Mouse (Mus musculus): ENCODE results near the gene Gtf2h1. TPM values are rescaled to one million over a fixed set of nuclear protein-coding genes. Genes with fewer than 3 reads are reported as not detected.
A peak's percentile ranks its signal among the peaks of the same experiment; 100 is the strongest.

Gtf2h1 gene
- polyA plus RNA-seq, 1 experiment from 2014 or later, result 41.0 TPM

DNA sequence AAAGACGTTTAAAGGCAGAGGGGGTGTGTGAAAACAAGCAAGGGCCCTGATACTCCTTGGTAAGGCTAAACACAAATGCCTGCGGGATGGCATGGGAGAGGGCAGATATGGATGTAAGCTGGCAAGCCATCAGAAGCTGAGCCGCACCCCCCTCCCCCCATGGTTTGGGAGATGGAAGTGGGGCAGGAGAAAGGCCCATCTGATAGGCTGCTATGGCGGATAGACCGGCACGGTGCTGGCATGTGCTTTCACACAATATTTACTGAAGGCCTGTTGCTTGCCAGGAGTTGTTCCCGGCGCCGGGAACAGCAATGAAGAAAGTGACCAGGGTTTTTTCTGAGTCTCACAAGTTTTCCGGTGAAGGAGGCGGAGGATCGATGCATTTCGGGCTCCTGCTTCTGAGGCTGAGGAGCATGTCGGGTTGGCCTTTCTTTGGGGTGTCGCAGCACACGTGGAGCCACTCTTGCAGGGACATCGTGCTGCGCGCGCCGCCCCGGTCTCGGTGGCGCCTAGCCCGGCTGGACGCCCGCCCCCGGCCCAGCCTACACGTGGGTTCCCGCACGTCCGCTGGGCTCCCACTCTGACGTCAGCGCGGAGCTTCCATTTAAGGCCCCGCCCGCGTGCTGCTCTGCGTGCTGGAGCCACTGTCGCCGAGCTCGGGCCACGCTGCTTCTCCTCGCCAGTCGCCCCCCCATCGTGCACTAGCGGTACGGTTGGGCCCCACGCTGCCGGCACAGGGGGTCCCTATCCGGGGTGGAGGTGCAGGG lies 49.5 kb downstream of the Gtf2h1 start:
- Histone ChIP-seq H3K27ac (ENCODE audit: low read depth, low read length) (peak overlapping the region; percentile 92), H3K27me3 (replicated peaks; ENCODE audit: control insufficient read depth, insufficient read depth, low read length) (no peaks in the 10 kb centered on the region), H3K4me1 (ENCODE audit: control insufficient read depth, insufficient read depth, low read depth, low read length) (peaks cover 8% of the 10 kb centered on the region), H3K4me2 (ENCODE audit: low read length) (peak overlapping the region; percentile 89), H3K36me3 (ENCODE audit: control insufficient read depth, insufficient read depth, low read length) (peaks cover 13% of the 10 kb centered on the region), H3K4me3 (ENCODE audit: low read length) (peak overlapping the region; percentile 89), H3K9ac (ENCODE audit: low read depth, low read length) (peak overlapping the region; percentile 95), H3K9me3 (ENCODE audit: control insufficient read depth, low read length) (no peaks in the 10 kb centered on the region)
- under 1% methylated on average over 50 of the region's 51 CpGs for WGBS
- ATAC-seq, result peak; percentile 90

DNA sequence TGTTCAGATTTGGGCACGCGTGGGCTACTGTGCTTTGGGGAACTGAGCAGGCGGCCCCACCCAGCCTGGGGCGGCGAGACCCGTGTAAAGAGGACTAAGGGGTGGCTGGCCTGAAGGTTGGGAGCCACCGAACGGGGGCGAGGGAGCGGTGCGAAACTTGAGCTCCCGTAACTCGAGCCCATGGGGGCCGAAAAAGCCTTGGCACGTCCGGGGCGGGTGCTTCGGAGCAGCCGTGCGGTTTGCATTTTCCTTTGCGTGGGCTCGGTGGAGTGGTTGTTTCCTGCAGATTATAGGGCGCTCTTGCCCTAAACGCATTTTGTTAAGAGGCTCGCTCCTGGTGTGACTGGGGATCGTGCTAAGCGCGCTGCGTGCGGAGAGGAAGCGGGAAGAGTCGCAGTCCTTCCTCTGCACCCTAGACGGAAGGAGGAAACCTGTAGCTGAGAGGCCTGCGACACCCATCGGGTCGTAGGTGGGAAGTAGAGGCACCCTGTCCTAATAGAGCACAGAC lies 50.1 kb downstream of the Gtf2h1 start:
- H3K4me3 ChIP-seq (ENCODE audit: low read length), result peak overlapping the region; percentile 89
- peak overlapping the region; percentile 92 for H3K27ac ChIP-seq (ENCODE audit: low read depth, low read length)
- H3K27me3 ChIP-seq (replicated peaks; ENCODE audit: control insufficient read depth, insufficient read depth, low read length), result no peaks in the 10 kb centered on the region
- H3K9me3 ChIP-seq (ENCODE audit: control insufficient read depth, low read length), result no peaks in the 10 kb centered on the region
- H3K36me3 ChIP-seq (ENCODE audit: control insufficient read depth, insufficient read depth, low read length), result peaks cover 16% of the 10 kb centered on the region
- ATAC-seq, result peak; percentile 50
- peak overlapping the region; percentile 95 for H3K9ac ChIP-seq (ENCODE audit: low read depth, low read length)
- H3K4me1 ChIP-seq (ENCODE audit: control insufficient read depth, insufficient read depth, low read depth, low read length), result peaks cover 8% of the 10 kb centered on the region
- under 1% methylated on average over 35 of the region's 36 CpGs for WGBS
- peak overlapping the region; percentile 89 for H3K4me2 ChIP-seq (ENCODE audit: low read length)

DNA sequence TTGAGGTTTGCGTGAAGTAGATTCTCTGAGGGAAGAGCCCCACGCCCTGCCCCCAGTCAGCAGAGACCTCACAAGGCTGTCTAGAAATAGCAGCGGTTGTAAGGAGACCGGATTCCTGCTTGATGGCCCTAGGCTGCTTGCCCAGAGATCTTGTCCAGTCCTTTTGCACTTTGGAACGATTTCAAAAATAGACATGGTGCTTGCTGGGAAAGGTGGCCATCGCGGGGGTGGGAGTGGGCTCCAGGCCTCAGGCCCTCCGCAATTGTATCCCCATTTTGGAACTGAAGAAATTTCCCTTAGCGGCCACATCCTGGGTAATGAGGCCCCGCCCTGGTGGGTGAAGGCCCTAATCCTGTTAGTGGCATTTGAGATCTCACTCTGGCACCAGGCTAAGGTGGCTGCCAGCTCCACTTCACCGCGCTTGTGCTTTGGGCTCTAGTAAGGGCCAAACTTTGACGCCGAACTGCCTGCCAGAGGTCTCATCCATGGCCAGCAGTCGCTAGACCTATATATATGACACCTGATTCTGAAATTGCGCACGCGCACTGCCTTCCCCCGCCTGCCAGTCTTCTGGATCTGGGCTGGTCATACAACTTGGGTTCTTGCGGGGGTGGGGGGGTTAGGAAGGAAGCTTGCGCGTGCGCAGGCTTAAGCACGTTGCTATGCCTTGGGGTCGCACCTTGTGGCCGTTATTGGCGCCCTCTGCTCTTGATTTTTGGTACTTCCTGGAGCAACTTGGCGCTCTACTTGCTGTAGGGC lies 50.8 kb downstream of the Gtf2h1 start:
- ATAC-seq, result peak; percentile 72
- 1% methylated on average over 28 of the region's 28 CpGs for WGBS
- Histone ChIP-seq H3K4me1 (ENCODE audit: control insufficient read depth, insufficient read depth, low read depth, low read length) (peaks cover 8% of the 10 kb centered on the region), H3K27me3 (replicated peaks; ENCODE audit: control insufficient read depth, insufficient read depth, low read length) (no peaks in the 10 kb centered on the region), H3K9me3 (ENCODE audit: control insufficient read depth, low read length) (no peaks in the 10 kb centered on the region), H3K4me2 (ENCODE audit: low read length) (peak overlapping the region; percentile 89), H3K27ac (ENCODE audit: low read depth, low read length) (peak overlapping the region; percentile 92), H3K4me3 (ENCODE audit: low read length) (peak overlapping the region; percentile 89), H3K36me3 (ENCODE audit: control insufficient read depth, insufficient read depth, low read length) (peaks cover 22% of the 10 kb centered on the region), H3K9ac (ENCODE audit: low read depth, low read length) (peak overlapping the region; percentile 95)

DNA sequence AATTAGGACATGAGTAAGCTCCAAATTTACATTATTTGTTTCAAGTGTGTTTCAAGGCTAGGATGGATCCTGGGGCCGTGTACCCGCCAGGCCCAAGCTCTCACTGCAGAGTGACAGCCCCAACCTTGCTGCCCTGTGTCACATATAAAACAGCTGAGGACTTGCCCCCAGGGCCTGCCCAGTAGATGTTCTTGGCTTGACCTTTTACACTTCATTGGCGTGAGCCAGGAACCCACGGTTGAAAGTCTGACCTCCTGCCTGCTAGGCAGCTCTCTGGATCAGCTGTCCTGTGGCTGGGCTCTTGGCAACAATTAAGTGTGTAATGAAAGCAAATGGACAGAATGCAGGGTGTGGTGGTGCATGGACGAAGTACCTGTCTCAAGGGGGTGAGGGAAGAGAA lies 53.4 kb downstream of the Gtf2h1 start:
- Histone ChIP-seq H3K4me2 (ENCODE audit: low read length) (no peak overlapping the region), H3K36me3 (ENCODE audit: control insufficient read depth, insufficient read depth, low read length) (peaks cover 45% of the 10 kb centered on the region)
- 71% methylated on average over 5 of the region's 5 CpGs for WGBS

DNA sequence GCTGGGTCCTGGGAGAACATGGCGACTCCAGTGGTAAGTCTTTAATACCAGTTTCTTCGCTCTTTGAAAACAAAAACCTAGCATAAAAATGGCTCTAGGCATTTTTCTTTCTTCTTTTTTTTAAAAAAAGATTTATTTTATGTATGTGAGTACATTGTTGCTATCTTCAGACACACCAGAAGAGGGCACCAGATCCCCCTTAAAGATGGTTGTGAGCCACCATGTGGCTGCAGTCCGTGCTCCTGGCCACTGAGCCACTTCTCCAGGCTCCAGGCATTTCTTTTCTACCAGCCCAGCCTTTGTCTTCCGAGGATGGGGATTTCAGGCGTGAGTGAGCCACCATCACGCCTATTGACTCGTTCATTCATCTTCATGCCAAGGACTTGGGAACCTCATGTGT lies 55.1 kb downstream of the Gtf2h1 start:
- H3K4me1 ChIP-seq (ENCODE audit: control insufficient read depth, insufficient read depth, low read depth, low read length), result peaks cover 5% of the 10 kb centered on the region
- no peak overlapping the region for H3K27ac ChIP-seq (ENCODE audit: low read depth, low read length)
- ATAC-seq, result no peak
- WGBS, result 44% methylated on average over 7 of the region's 7 CpGs
- no peak overlapping the region for H3K4me2 ChIP-seq (ENCODE audit: low read length)
- H3K27me3 ChIP-seq (replicated peaks; ENCODE audit: control insufficient read depth, insufficient read depth, low read length), result no peaks in the 10 kb centered on the region
- H3K9me3 ChIP-seq (ENCODE audit: control insufficient read depth, low read length), result no peaks in the 10 kb centered on the region
- no peak overlapping the region for H3K9ac ChIP-seq (ENCODE audit: low read depth, low read length)
- no peak overlapping the region for H3K4me3 ChIP-seq (ENCODE audit: low read length)
- H3K36me3 ChIP-seq (ENCODE audit: control insufficient read depth, insufficient read depth, low read length), result peaks cover 48% of the 10 kb centered on the region

More for the DNA sequence above, 53.4 kb downstream of the Gtf2h1 start:
- ATAC-seq, result no peak
- Histone ChIP-seq H3K27me3 (replicated peaks; ENCODE audit: control insufficient read depth, insufficient read depth, low read length) (no peaks in the 10 kb centered on the region), H3K27ac (ENCODE audit: low read depth, low read length) (no peak overlapping the region), H3K9ac (ENCODE audit: low read depth, low read length) (no peak overlapping the region), H3K4me3 (ENCODE audit: low read length) (no peak overlapping the region), H3K4me1 (ENCODE audit: control insufficient read depth, insufficient read depth, low read depth, low read length) (peaks cover 8% of the 10 kb centered on the region), H3K9me3 (ENCODE audit: control insufficient read depth, low read length) (no peaks in the 10 kb centered on the region)

DNA sequence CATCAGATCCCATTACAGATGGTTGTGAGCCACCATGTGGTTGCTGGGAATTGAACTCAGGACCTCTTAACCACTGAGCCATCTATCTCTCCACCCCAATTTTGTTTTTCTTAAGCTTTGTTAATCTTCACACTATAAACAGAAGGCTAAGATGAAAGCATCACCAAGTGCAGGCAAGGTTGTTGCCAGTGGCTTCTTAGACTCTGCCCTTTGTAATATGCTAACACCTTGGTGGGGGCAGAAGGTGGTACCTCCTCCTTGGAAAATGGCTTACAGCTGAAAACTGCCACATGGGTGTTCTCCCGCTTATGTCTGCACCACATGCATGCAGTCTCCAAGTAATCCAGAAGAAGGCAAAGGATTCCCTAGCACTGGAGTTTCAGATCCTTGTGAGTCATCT lies 56.8 kb downstream of the Gtf2h1 start:
- no peaks in the 10 kb centered on the region for H3K4me1 ChIP-seq (ENCODE audit: control insufficient read depth, insufficient read depth, low read depth, low read length)
- H3K9me3 ChIP-seq (ENCODE audit: control insufficient read depth, low read length), result no peaks in the 10 kb centered on the region
- H3K4me3 ChIP-seq (ENCODE audit: low read length), result no peak overlapping the region
- H3K9ac ChIP-seq (ENCODE audit: low read depth, low read length), result no peak overlapping the region
- ATAC-seq, result no peak
- H3K27ac ChIP-seq (ENCODE audit: low read depth, low read length), result no peak overlapping the region
- H3K27me3 ChIP-seq (replicated peaks; ENCODE audit: control insufficient read depth, insufficient read depth, low read length), result no peaks in the 10 kb centered on the region
- H3K36me3 ChIP-seq (ENCODE audit: control insufficient read depth, insufficient read depth, low read length), result peaks cover 48% of the 10 kb centered on the region
- H3K4me2 ChIP-seq (ENCODE audit: low read length), result no peak overlapping the region
- 94% methylated on average over 1 of the region's 1 CpGs for WGBS

DNA sequence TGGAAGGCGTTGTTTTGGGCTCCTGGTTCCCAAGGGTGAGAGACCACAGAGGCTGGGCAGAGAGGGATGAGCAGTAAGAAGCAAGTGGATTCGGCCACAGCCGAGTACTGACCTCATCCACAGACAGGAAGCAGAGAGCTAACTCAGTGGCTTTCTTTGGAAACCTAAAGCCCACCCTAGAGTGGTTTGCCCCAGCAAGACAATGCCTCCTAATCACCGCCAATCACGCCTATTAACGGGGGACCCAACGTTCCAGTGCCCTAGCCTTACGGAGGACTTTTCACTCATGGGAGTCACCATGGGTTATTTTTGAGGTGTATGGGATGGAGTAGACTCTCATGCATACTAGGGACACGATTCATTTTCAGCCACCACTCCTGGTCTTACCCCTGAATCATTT lies 57.5 kb downstream of the Gtf2h1 start:
- H3K36me3 ChIP-seq (ENCODE audit: control insufficient read depth, insufficient read depth, low read length), result peaks cover 48% of the 10 kb centered on the region
- H3K27ac ChIP-seq (ENCODE audit: low read depth, low read length), result no peak overlapping the region
- 89% methylated on average over 9 of the region's 9 CpGs for WGBS
- H3K4me2 ChIP-seq (ENCODE audit: low read length), result no peak overlapping the region
- no peaks in the 10 kb centered on the region for H3K27me3 ChIP-seq (replicated peaks; ENCODE audit: control insufficient read depth, insufficient read depth, low read length)
- no peak overlapping the region for H3K4me3 ChIP-seq (ENCODE audit: low read length)
- no peaks in the 10 kb centered on the region for H3K4me1 ChIP-seq (ENCODE audit: control insufficient read depth, insufficient read depth, low read depth, low read length)
- no peak overlapping the region for H3K9ac ChIP-seq (ENCODE audit: low read depth, low read length)
- ATAC-seq, result no peak
- no peaks in the 10 kb centered on the region for H3K9me3 ChIP-seq (ENCODE audit: control insufficient read depth, low read length)

DNA sequence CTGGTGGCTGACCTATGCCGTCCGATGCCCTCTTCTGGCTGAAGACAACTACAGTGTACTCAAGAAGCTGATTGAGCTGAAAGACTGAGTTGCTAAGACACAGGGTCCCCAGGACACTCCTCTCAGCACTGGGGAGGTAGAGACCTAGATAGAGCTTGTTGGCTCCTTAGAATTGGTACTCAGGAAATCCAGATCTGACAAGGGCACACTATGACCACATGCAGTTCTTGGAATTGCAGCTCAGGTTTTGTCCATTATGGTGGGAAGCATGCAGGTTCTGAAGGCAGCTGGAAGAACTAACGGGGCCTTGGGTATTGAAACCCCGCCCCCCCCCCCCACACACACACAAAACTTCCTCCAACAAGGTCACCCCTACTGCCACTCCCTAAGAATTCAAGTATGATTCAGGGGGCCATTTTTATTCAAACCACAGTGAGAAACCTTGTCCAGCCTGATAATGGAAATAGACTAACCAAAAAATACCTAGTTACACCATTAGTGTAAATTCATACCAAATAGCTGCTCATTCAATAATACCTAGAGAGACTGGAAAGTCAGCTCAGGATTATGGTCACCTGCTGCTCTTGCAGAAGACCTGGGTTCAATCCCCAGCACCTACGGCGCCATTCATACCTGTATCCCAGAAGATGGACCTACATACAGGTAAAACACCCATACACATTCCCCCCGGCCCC lies 60.1 kb downstream of the Gtf2h1 start:
- Histone ChIP-seq H3K27ac (ENCODE audit: low read depth, low read length) (no peak overlapping the region), H3K27me3 (replicated peaks; ENCODE audit: control insufficient read depth, insufficient read depth, low read length) (no peaks in the 10 kb centered on the region), H3K36me3 (ENCODE audit: control insufficient read depth, insufficient read depth, low read length) (peaks cover 32% of the 10 kb centered on the region), H3K9me3 (ENCODE audit: control insufficient read depth, low read length) (no peaks in the 10 kb centered on the region), H3K4me3 (ENCODE audit: low read length) (no peak overlapping the region), H3K9ac (ENCODE audit: low read depth, low read length) (no peak overlapping the region), H3K4me2 (ENCODE audit: low read length) (no peak overlapping the region), H3K4me1 (ENCODE audit: control insufficient read depth, insufficient read depth, low read depth, low read length) (no peaks in the 10 kb centered on the region)
- ATAC-seq, result no peak
- 71% methylated on average over 7 of the region's 7 CpGs for WGBS

DNA sequence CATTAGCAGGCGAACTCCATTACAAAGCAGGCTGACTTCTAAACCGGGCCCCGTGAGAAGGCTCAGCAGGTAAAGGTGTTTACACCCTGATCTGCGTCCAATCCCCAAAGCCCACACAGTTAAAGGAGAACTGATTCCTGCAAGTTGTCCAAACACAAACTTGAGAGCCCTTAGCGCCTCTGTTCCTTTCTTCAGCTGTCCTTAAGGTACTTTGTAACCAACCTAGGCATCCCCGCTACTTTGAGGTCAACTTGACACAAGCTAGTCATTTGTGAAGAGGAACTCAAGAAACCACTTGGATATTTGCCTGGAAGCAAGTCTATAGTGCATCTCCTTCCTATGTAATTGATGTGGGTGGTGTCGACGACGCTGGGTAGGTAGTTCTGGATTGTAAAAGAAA lies 61.5 kb downstream of the Gtf2h1 start:
- H3K9me3 ChIP-seq (ENCODE audit: control insufficient read depth, low read length), result no peaks in the 10 kb centered on the region
- H3K4me3 ChIP-seq (ENCODE audit: low read length), result no peak overlapping the region
- no peaks in the 10 kb centered on the region for H3K4me1 ChIP-seq (ENCODE audit: control insufficient read depth, insufficient read depth, low read depth, low read length)
- H3K27me3 ChIP-seq (replicated peaks; ENCODE audit: control insufficient read depth, insufficient read depth, low read length), result no peaks in the 10 kb centered on the region
- no peak overlapping the region for H3K27ac ChIP-seq (ENCODE audit: low read depth, low read length)
- WGBS, result 75% methylated on average over 9 of the region's 9 CpGs
- no peak overlapping the region for H3K4me2 ChIP-seq (ENCODE audit: low read length)
- H3K36me3 ChIP-seq (ENCODE audit: control insufficient read depth, insufficient read depth, low read length), result peaks cover 21% of the 10 kb centered on the region
- no peak for ATAC-seq
- H3K9ac ChIP-seq (ENCODE audit: low read depth, low read length), result no peak overlapping the region
